Mouse (Mus musculus) midbrain, embryonic 12.5 days (tissue): ENCODE data around the gene Bpi. TPM values are rescaled to one million over a fixed set of nuclear protein-coding genes. Genes with fewer than 3 reads are reported as not detected.

Experiments used
- ATAC-seq: fragments of 200-750 bp; cut with Nextera tagmentation; 2 replicates; pipeline ENCODE4 v1.8.0; 2017; ENCODE audit warnings: low read depth, moderate TSS enrichment, moderate library complexity; ENCODE audit not compliant: low FRiP score
- H3K27ac ChIP-seq: fragments of 300-500 bp; sonication (generic); replicated peaks from 2 replicates; pipeline ENCODE4 v1.5.1; 2016; ENCODE audit warnings: mild to moderate bottlenecking
- H3K27me3 ChIP-seq: fragments of 300-500 bp; sonication (generic); 2 replicates; pipeline ENCODE4 v1.6.1; 2016; ENCODE audit warnings: mild to moderate bottlenecking
- H3K36me3 ChIP-seq: fragments of 300-500 bp; sonication (generic); 2 replicates; pipeline ENCODE4 v1.6.1; 2016
- H3K4me1 ChIP-seq: fragments of 300-500 bp; sonication (generic); 2 replicates; pipeline ENCODE4 v1.6.1; 2016
- H3K4me2 ChIP-seq: fragments of 300-500 bp; sonication (generic); replicated peaks from 2 replicates; pipeline ENCODE4 v1.6.1; 2016; ENCODE audit warnings: mild to moderate bottlenecking, moderate library complexity
- H3K4me3 ChIP-seq: fragments of 300-500 bp; sonication (generic); 2 replicates; pipeline ENCODE4 v1.5.1; 2016; ENCODE audit warnings: mild to moderate bottlenecking
- H3K9ac ChIP-seq: fragments of 300-500 bp; sonication (generic); replicated peaks from 2 replicates; pipeline ENCODE4 v1.6.1; 2016; ENCODE audit warnings: mild to moderate bottlenecking, moderate library complexity
- H3K9me3 ChIP-seq: fragments of 300-500 bp; sonication (generic); 2 replicates; pipeline ENCODE4 v1.6.1; 2016; ENCODE audit warnings: mild to moderate bottlenecking
- WGBS: fragments of 180-500 bp; shearing (Covaris S2); methylation state at CpG from one replicate; pipeline ENCODE4 v1.1.7; 2016; 5-methylcytosine and 5-hydroxymethylcytosine counted together
- polyA plus RNA-seq: library from polyadenylated mRNA; unstranded; fragments of >200 nt; fragmentation: Nextera tagmentation; extraction: Ambion mirVana; gene quantifications from 2 replicates; pipeline ENCODE4 v1.2.1, GENCODE M21; 2016

The Bpi gene
- polyA plus RNA-seq, 1 experiment from 2014 or later: not detected

- no peak overlapping the region for H3K27ac ChIP-seq
- no peak for ATAC-seq
- no peaks in the 10 kb centered on the region for H3K27me3 ChIP-seq
- H3K9ac ChIP-seq: no peak overlapping the region
- no peaks in the 10 kb centered on the region for H3K4me1 ChIP-seq
- no peak overlapping the region for H3K4me3 ChIP-seq
- no peak overlapping the region for H3K4me2 ChIP-seq
- no peaks in the 10 kb centered on the region for H3K36me3 ChIP-seq
- 79% methylated on average over 4 of the region's 4 CpGs for WGBS
- no peaks in the 10 kb centered on the region; the same call in 1 of the 2 replicates for H3K9me3 ChIP-seq
Observed at GRCm38 (mm10) chr2:158299731-158300130, 41.8 kb downstream of the Bpi start.

- 93% methylated on average over 3 of the region's 3 CpGs for WGBS
- H3K9ac ChIP-seq: no peak overlapping the region
- H3K4me2 ChIP-seq: no peak overlapping the region
- H3K4me3 ChIP-seq: no peak overlapping the region
- no peaks in the 10 kb centered on the region; the same call in 1 of the 2 replicates for H3K9me3 ChIP-seq
- ATAC-seq: no peak
- no peaks in the 10 kb centered on the region for H3K27me3 ChIP-seq
- H3K36me3 ChIP-seq: no peaks in the 10 kb centered on the region
- H3K4me1 ChIP-seq: peaks cover 8% of the 10 kb centered on the region
- no peak overlapping the region for H3K27ac ChIP-seq
Observed at GRCm38 (mm10) chr2:158302807-158303206, 44.9 kb downstream of the Bpi start.

GRCm38 (mm10) chr2:158305948-158306695 is 48.2 kb downstream of the Bpi start, which contains the start of gene Lbp:
Lbp (plus strand) TSS chr2:158306493.
- Histone ChIP-seq H3K4me1 (peaks cover 8% of the 10 kb centered on the region), H3K27ac (no peak within 1 kb of the TSS), H3K27me3 (no peaks in the 10 kb centered on the region), H3K4me3 (no peak within 1 kb of the TSS), H3K9me3 (no peaks in the 10 kb centered on the region; the same call in 1 of the 2 replicates), H3K4me2 (no peak within 1 kb of the TSS), H3K36me3 (no peaks in the 10 kb centered on the region), H3K9ac (no peak within 1 kb of the TSS)
- WGBS: 52% methylated on average over 13 of the region's 13 CpGs
- no peak for ATAC-seq

GRCm38 (mm10) chr2:158306696-158307049 is 48.8 kb downstream of the Bpi start:
- Histone ChIP-seq H3K9ac (no peak overlapping the region), H3K4me1 (peaks cover 8% of the 10 kb centered on the region), H3K27me3 (no peaks in the 10 kb centered on the region), H3K4me2 (no peak overlapping the region), H3K27ac (no peak overlapping the region), H3K4me3 (no peak overlapping the region), H3K36me3 (no peaks in the 10 kb centered on the region), H3K9me3 (no peaks in the 10 kb centered on the region; the same call in 1 of the 2 replicates)
- 50% methylated on average over 6 of the region's 6 CpGs for WGBS
- ATAC-seq: no peak

GRCm38 (mm10) chr2:158308276-158308675 is 50.4 kb downstream of the Bpi start:
- no peaks in the 10 kb centered on the region for H3K27me3 ChIP-seq
- no peak overlapping the region for H3K27ac ChIP-seq
- H3K4me2 ChIP-seq: no peak overlapping the region
- 62% methylated on average over 5 of the region's 5 CpGs for WGBS
- H3K4me3 ChIP-seq: no peak overlapping the region
- ATAC-seq: no peak
- no peaks in the 10 kb centered on the region for H3K36me3 ChIP-seq
- peaks cover 8% of the 10 kb centered on the region for H3K4me1 ChIP-seq
- no peak overlapping the region for H3K9ac ChIP-seq
- H3K9me3 ChIP-seq: no peaks in the 10 kb centered on the region; the same call in 1 of the 2 replicates

GRCm38 (mm10) chr2:158313089-158313488 is 55.2 kb downstream of the Bpi start:
- WGBS: 83% methylated on average over 1 of the region's 1 CpGs
- H3K4me3 ChIP-seq: no peak overlapping the region
- ATAC-seq: no peak
- H3K4me2 ChIP-seq: no peak overlapping the region
- H3K9ac ChIP-seq: no peak overlapping the region
- no peak overlapping the region for H3K27ac ChIP-seq
- H3K27me3 ChIP-seq: 0 out of 2 replicates have a peak, but pooled peaks cover 4% of the 10 kb centered on the region
- no peaks in the 10 kb centered on the region for H3K36me3 ChIP-seq
- H3K4me1 ChIP-seq: peaks cover 7% of the 10 kb centered on the region
- no peaks in the 10 kb centered on the region for H3K9me3 ChIP-seq

GRCm38 (mm10) chr2:158316371-158316770 is 58.5 kb downstream of the Bpi start:
- Histone ChIP-seq H3K36me3 (no peaks in the 10 kb centered on the region), H3K27ac (no peak overlapping the region), H3K9me3 (no peaks in the 10 kb centered on the region), H3K9ac (no peak overlapping the region), H3K27me3 (0 out of 2 replicates have a peak, but pooled peaks cover 4% of the 10 kb centered on the region), H3K4me2 (no peak overlapping the region), H3K4me3 (no peak overlapping the region), H3K4me1 (peaks cover 7% of the 10 kb centered on the region)
- no peak for ATAC-seq
- 71% methylated on average over 8 of the region's 8 CpGs for WGBS

GRCm38 (mm10) chr2:158317026-158317425 is 59.1 kb downstream of the Bpi start:
- Histone ChIP-seq H3K27me3 (0 out of 2 replicates have a peak, but pooled peaks cover 4% of the 10 kb centered on the region), H3K36me3 (no peaks in the 10 kb centered on the region), H3K4me1 (peaks cover 7% of the 10 kb centered on the region), H3K9me3 (no peaks in the 10 kb centered on the region), H3K4me2 (no peak overlapping the region), H3K9ac (no peak overlapping the region), H3K4me3 (no peak overlapping the region), H3K27ac (no peak overlapping the region)
- peak; percentile 68 for ATAC-seq
- WGBS: 14% methylated on average over 5 of the region's 5 CpGs

GRCm38 (mm10) chr2:158321596-158321995 is 63.7 kb downstream of the Bpi start:
- no peak for ATAC-seq
- H3K27ac ChIP-seq: no peak overlapping the region
- H3K9ac ChIP-seq: no peak overlapping the region
- no peak overlapping the region for H3K4me2 ChIP-seq
- no peaks in the 10 kb centered on the region for H3K36me3 ChIP-seq
- 0 out of 2 replicates have a peak, but pooled peaks cover 4% of the 10 kb centered on the region for H3K27me3 ChIP-seq
- H3K9me3 ChIP-seq: no peaks in the 10 kb centered on the region
- H3K4me1 ChIP-seq: peaks cover 7% of the 10 kb centered on the region
- no peak overlapping the region for H3K4me3 ChIP-seq
- 88% methylated on average over 6 of the region's 6 CpGs for WGBS

- no peaks in the 10 kb centered on the region for H3K9me3 ChIP-seq
- no peak for ATAC-seq
- H3K4me1 ChIP-seq: no peaks in the 10 kb centered on the region
- no peak overlapping the region for H3K4me3 ChIP-seq
- H3K9ac ChIP-seq: no peak overlapping the region
- H3K27me3 ChIP-seq: 0 out of 2 replicates have a peak, but pooled peaks cover 2% of the 10 kb centered on the region
- 75% methylated on average over 3 of the region's 3 CpGs for WGBS
- H3K36me3 ChIP-seq: no peaks in the 10 kb centered on the region
- H3K4me2 ChIP-seq: no peak overlapping the region
- H3K27ac ChIP-seq: no peak overlapping the region
Observed at GRCm38 (mm10) chr2:158322845-158323244, 65.0 kb downstream of the Bpi start.

GRCm38 (mm10) chr2:158324531-158325190 is 66.8 kb downstream of the Bpi start:
- ATAC-seq: peak; percentile 77
- no peaks in the 10 kb centered on the region for H3K27me3 ChIP-seq
- H3K4me1 ChIP-seq: no peaks in the 10 kb centered on the region
- no peak overlapping the region for H3K4me3 ChIP-seq
- H3K9me3 ChIP-seq: no peaks in the 10 kb centered on the region
- H3K36me3 ChIP-seq: no peaks in the 10 kb centered on the region
- no peak overlapping the region for H3K27ac ChIP-seq
- WGBS: 58% methylated on average over 10 of the region's 10 CpGs
- H3K4me2 ChIP-seq: peak overlapping the region; percentile 23; the same call in 1 of the 2 replicates
- no peak overlapping the region for H3K9ac ChIP-seq

GRCm38 (mm10) chr2:158325609-158326008 is 67.7 kb downstream of the Bpi start:
- H3K9ac ChIP-seq: no peak overlapping the region
- ATAC-seq: no peak
- no peak overlapping the region for H3K27ac ChIP-seq
- 71% methylated on average over 8 of the region's 8 CpGs for WGBS
- H3K9me3 ChIP-seq: no peaks in the 10 kb centered on the region
- H3K27me3 ChIP-seq: no peaks in the 10 kb centered on the region
- no peaks in the 10 kb centered on the region for H3K4me1 ChIP-seq
- H3K36me3 ChIP-seq: no peaks in the 10 kb centered on the region
- no peak overlapping the region for H3K4me2 ChIP-seq
- no peak overlapping the region for H3K4me3 ChIP-seq
